In genomic region chr12:13054611-13055010, GRCm38 (mm10) we compare ENCODE assay signal across 15 mouse cellular contexts.
"Had no signal": no experiment of that assay in that cellular context is flagged by ENCODE, and none has a peak within 500 bp of the region (broad histone marks: within the 10 kb centered on the region; RNA-seq: fewer than 3 reads in every experiment).

No protein-coding gene starts in this region.

- H3K4me2 ChIP-seq: liver, embryonic 11.5 days; liver, embryonic 15.5 days; midbrain, embryonic 13.5 days had no signal

- H3K4me1 ChIP-seq: liver, embryonic 15.5 days had no signal

- H3K9me3 ChIP-seq: liver, embryonic 15.5 days; midbrain, embryonic 13.5 days had no signal

- H3K4me3 ChIP-seq: liver, embryonic 15.5 days; midbrain, embryonic 13.5 days had no signal

- H3K36me3 ChIP-seq: liver, embryonic 15.5 days; midbrain, embryonic 13.5 days had no signal

- DNase-seq: kidney, adult 2 months; kidney, postnatal 25 days; layer of hippocampus, adult 9-11 months; layer of hippocampus, postnatal 36 days; left cerebral cortex, postnatal 4 days; lung, adult 2 months; lung, postnatal 36 days; thymus, adult 18-20 months; thymus, postnatal 14 days had no signal

- H3K9ac ChIP-seq: liver, embryonic 15.5 days; midbrain, embryonic 13.5 days had no signal

- H3K27me3 ChIP-seq: liver, embryonic 15.5 days; midbrain, embryonic 13.5 days had no signal

- H3K27ac ChIP-seq: liver, embryonic 15.5 days; midbrain, embryonic 13.5 days; stomach, postnatal 0 days had no signal

- ATAC-seq: intestine, embryonic 16.5 days; lung, postnatal 0 days; midbrain, embryonic 13.5 days had no signal
